Mouse (Mus musculus): Measurements from ENCODE around the gene Inafm1. TPM values are rescaled to one million over a fixed set of nuclear protein-coding genes. Genes with fewer than 3 reads are reported as not detected.

Gene Inafm1
- polyA plus RNA-seq, 1 experiment from 2014 or later, result 24.3 TPM

DNA sequence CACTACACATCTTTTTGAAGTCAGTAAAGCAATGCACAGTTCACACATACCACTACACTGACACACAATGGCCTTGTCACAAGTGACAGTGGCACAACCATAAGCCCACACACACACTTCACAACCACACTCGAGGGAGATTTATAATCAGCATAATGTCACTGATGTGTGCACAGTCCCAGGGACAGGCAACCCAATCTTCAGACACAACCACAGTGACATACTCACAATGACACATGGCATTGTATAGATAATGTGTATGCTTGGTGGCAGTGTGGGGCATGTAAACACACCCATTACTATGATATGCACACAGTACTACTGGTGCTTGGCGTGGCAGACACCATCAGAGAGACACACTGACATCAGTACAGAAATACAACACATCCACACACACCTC lies 22.7 kb upstream of the Inafm1 start:
- Histone ChIP-seq H3K27me3 (no peaks in the 10 kb centered on the region), H3K9me3 (no peaks in the 10 kb centered on the region), H3K4me1 (peaks cover 30% of the 10 kb centered on the region), H3K4me2 (peak overlapping the region; percentile 85), H3K4me3 (no peak overlapping the region), H3K9ac (no peak overlapping the region), H3K27ac (peak overlapping the region; percentile 58), H3K36me3 (no peaks in the 10 kb centered on the region)
- ATAC-seq (ENCODE audit: insufficient number of reproducible peaks, insufficient read depth, low FRiP score, low TSS enrichment, low read depth), result no peak
- 36% methylated on average over 2 of the region's 2 CpGs for WGBS

DNA sequence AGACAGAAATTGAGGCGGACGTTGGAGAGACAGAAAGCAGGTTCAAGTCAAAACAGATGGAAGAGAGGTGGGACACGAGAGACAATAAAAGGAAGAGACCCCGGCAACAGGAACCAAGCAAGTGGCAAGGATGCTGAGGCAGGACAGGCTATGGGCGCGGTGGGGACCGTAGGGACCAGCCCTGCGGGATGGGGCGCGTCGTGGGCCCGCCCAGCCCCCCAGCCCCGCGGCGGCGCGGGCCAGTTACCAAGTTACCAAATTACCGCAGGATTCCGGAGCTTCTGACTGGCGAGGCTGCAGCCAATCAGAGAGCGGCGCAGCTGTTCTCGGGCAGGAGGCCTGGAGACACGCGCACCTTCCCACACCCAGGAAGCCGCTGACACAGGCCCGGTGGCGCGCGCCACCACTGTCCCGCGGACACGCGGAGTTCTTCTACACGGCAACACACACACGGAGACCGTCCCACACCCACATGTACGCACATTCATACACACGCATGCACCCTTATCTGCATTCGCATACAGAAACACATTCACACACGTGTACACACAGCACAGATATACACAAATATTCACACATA lies 22.0 kb upstream of the Inafm1 start:
- Histone ChIP-seq H3K4me3 (peak overlapping the region; percentile 55), H3K36me3 (no peaks in the 10 kb centered on the region), H3K27ac (peak overlapping the region; percentile 93), H3K4me2 (peak overlapping the region; percentile 85), H3K9ac (peak overlapping the region; percentile 70), H3K4me1 (peaks cover 30% of the 10 kb centered on the region), H3K27me3 (no peaks in the 10 kb centered on the region), H3K9me3 (no peaks in the 10 kb centered on the region)
- WGBS, result 1% methylated on average over 41 of the region's 41 CpGs
- ATAC-seq (ENCODE audit: insufficient number of reproducible peaks, insufficient read depth, low FRiP score, low TSS enrichment, low read depth), result peak; percentile 65

DNA sequence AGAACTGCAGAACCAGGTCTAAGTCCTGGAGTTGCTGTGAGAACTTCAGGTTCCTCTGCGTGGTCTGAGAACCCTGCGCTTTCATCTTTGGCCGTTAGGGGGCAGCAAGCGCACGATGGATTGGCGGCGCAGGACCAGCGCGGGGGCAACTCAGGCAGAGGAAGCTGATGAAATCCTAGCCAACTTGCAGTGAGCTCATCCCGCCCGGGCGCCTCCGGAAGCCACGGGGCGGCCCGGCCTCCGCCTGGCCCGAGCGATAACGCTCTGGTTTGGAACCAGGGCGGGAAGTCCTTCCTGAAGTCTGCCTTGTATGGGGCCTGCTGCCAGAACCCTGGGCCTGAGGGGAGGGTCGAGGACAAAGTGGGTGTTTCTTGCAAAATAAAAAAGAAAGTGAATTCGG lies 21.4 kb upstream of the Inafm1 start:
- WGBS, result under 1% methylated on average over 23 of the region's 23 CpGs
- H3K4me3 ChIP-seq, result peak overlapping the region; percentile 55
- H3K36me3 ChIP-seq, result no peaks in the 10 kb centered on the region
- H3K4me1 ChIP-seq, result peaks cover 26% of the 10 kb centered on the region
- no peaks in the 10 kb centered on the region for H3K9me3 ChIP-seq
- H3K9ac ChIP-seq, result peak overlapping the region; percentile 70
- ATAC-seq (ENCODE audit: insufficient number of reproducible peaks, insufficient read depth, low FRiP score, low TSS enrichment, low read depth), result no peak
- no peaks in the 10 kb centered on the region for H3K27me3 ChIP-seq
- H3K4me2 ChIP-seq, result peak overlapping the region; percentile 85
- H3K27ac ChIP-seq, result peak overlapping the region; percentile 93

DNA sequence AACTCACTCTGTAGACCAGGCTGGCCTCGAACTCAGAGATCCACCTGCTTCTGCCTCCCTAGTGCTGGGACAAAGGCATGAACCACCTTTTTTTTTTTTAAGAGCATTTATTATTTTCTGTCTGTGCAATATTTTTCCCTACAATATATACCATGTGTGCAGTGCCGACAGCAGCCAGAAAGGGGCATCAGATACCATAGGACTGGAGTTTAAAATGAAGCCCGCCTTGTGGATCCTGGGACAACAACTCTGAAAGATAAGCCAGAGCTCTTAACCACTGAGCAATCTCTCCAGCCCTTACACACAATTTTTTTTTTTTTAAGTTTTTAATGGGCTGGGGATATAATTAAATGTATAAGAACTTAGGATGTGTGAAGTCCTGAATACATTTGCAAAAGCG lies 20.9 kb upstream of the Inafm1 start:
- H3K36me3 ChIP-seq, result no peaks in the 10 kb centered on the region
- no peaks in the 10 kb centered on the region for H3K27me3 ChIP-seq
- H3K4me2 ChIP-seq, result peak overlapping the region; percentile 85
- no peak for ATAC-seq (ENCODE audit: insufficient number of reproducible peaks, insufficient read depth, low FRiP score, low TSS enrichment, low read depth)
- WGBS, result 28% methylated on average over 4 of the region's 4 CpGs
- peak overlapping the region; percentile 55; the same call in 1 of the 2 replicates for H3K4me3 ChIP-seq
- 0 out of 2 replicates have a peak overlapping the region, but pooled peaks have one; percentile 93 for H3K27ac ChIP-seq
- no peak overlapping the region for H3K9ac ChIP-seq
- H3K4me1 ChIP-seq, result peaks cover 24% of the 10 kb centered on the region
- H3K9me3 ChIP-seq, result no peaks in the 10 kb centered on the region

- peaks cover 15% of the 10 kb centered on the region for H3K36me3 ChIP-seq
- H3K9ac ChIP-seq, result no peak overlapping the region
- H3K4me3 ChIP-seq, result no peak overlapping the region
- H3K4me2 ChIP-seq, result no peak overlapping the region
- H3K4me1 ChIP-seq, result peaks cover 15% of the 10 kb centered on the region
- H3K9me3 ChIP-seq, result no peaks in the 10 kb centered on the region
- no peak overlapping the region for H3K27ac ChIP-seq
- ATAC-seq (ENCODE audit: insufficient number of reproducible peaks, insufficient read depth, low FRiP score, low TSS enrichment, low read depth), result no peak
- WGBS, result 75% methylated on average over 1 of the region's 1 CpGs
- H3K27me3 ChIP-seq, result no peaks in the 10 kb centered on the region
Observed at GRCm38 (mm10) chr7:16287791-16288190, 14.4 kb upstream of the Inafm1 start.

DNA sequence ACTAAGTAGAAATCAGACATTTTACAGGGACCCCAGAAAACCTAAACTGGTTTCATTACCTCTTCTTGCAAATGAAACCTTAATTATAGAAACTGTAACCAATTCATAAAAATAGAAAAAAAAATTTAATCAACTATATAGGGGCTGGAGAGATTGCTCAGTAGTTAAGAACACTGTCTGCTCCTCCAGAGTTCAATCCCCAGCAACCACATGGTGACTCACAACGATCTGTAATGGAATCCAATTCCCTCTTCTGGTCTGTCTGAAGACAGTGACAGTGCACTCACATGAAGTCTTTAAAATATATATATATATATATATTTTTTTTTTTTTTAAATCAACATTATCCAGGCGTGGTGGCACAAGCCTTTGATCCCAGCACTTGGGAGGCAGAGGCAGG lies 13.6 kb upstream of the Inafm1 start:
- Histone ChIP-seq H3K4me1 (peaks cover 15% of the 10 kb centered on the region), H3K36me3 (peaks cover 23% of the 10 kb centered on the region), H3K4me2 (peak overlapping the region; percentile 64), H3K9me3 (no peaks in the 10 kb centered on the region), H3K4me3 (peak overlapping the region; percentile 64), H3K27ac (peak overlapping the region; percentile 98), H3K27me3 (no peaks in the 10 kb centered on the region), H3K9ac (peak overlapping the region; percentile 80)
- ATAC-seq (ENCODE audit: insufficient number of reproducible peaks, insufficient read depth, low FRiP score, low TSS enrichment, low read depth), result no peak
- 82% methylated on average over 2 of the region's 2 CpGs for WGBS

GRCm38 (mm10) chr7:16286026-16286961 lies 12.9 kb upstream of the Inafm1 start, which contains the start of gene Ccdc9:
Ccdc9 (minus strand) TSS chr7:16286795.
- Histone ChIP-seq H3K27me3 (no peaks in the 10 kb centered on the region), H3K27ac (peak within 1 kb of the TSS; percentile 98), H3K4me3 (peak within 1 kb of the TSS; percentile 64), H3K9ac (peak within 1 kb of the TSS; percentile 80), H3K4me2 (peak within 1 kb of the TSS; percentile 64), H3K4me1 (peaks cover 15% of the 10 kb centered on the region), H3K36me3 (peaks cover 30% of the 10 kb centered on the region), H3K9me3 (no peaks in the 10 kb centered on the region)
- WGBS, result 1% methylated on average over 70 of the region's 70 CpGs
- peak; percentile 89 for ATAC-seq (ENCODE audit: insufficient number of reproducible peaks, insufficient read depth, low FRiP score, low TSS enrichment, low read depth)

GRCm38 (mm10) chr7:16285450-16286025 lies 12.1 kb upstream of the Inafm1 start:
- ATAC-seq (ENCODE audit: insufficient number of reproducible peaks, insufficient read depth, low FRiP score, low TSS enrichment, low read depth), result peak; percentile 52
- H3K36me3 ChIP-seq, result peaks cover 38% of the 10 kb centered on the region
- WGBS, result 4% methylated on average over 14 of the region's 14 CpGs
- no peaks in the 10 kb centered on the region for H3K27me3 ChIP-seq
- peak overlapping the region; percentile 37; the same call in 1 of the 2 replicates for H3K9ac ChIP-seq
- peak overlapping the region; percentile 64 for H3K4me2 ChIP-seq
- H3K9me3 ChIP-seq, result no peaks in the 10 kb centered on the region
- H3K4me3 ChIP-seq, result peak overlapping the region; percentile 64
- peaks cover 15% of the 10 kb centered on the region for H3K4me1 ChIP-seq
- peak overlapping the region; percentile 98 for H3K27ac ChIP-seq

DNA sequence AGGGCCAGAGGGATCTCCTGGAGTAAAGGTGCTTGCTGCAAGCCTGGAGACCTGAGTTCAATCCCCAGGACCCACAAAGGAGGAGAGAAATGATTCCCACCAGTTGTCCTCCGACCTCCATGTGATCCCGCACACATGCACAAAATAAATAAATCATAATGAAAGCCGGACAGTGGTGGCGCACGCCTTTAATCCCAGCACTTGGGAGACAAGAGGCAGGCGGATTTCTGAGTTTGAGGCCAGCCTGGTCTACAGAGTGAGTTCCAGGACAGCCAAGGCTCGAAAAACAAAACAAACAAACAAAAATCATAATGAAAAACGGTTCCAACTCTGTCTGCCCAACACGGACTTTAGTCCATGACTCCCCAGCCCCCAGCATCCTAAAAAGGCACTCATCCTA lies 11.5 kb upstream of the Inafm1 start:
- Histone ChIP-seq H3K9ac (peak overlapping the region; percentile 37; the same call in 1 of the 2 replicates), H3K4me3 (peak overlapping the region; percentile 64), H3K4me2 (peak overlapping the region; percentile 64), H3K36me3 (peaks cover 44% of the 10 kb centered on the region), H3K4me1 (peaks cover 15% of the 10 kb centered on the region), H3K9me3 (no peaks in the 10 kb centered on the region), H3K27me3 (no peaks in the 10 kb centered on the region), H3K27ac (peak overlapping the region; percentile 98)
- WGBS, result 70% methylated on average over 9 of the region's 9 CpGs
- no peak for ATAC-seq (ENCODE audit: insufficient number of reproducible peaks, insufficient read depth, low FRiP score, low TSS enrichment, low read depth)

- H3K4me2 ChIP-seq, result no peak overlapping the region
- no peaks in the 10 kb centered on the region for H3K27me3 ChIP-seq
- no peak overlapping the region for H3K9ac ChIP-seq
- no peaks in the 10 kb centered on the region for H3K9me3 ChIP-seq
- H3K27ac ChIP-seq, result no peak overlapping the region
- peaks cover 51% of the 10 kb centered on the region for H3K36me3 ChIP-seq
- H3K4me3 ChIP-seq, result no peak overlapping the region
- WGBS, result 89% methylated on average over 8 of the region's 8 CpGs
- no peak for ATAC-seq (ENCODE audit: insufficient number of reproducible peaks, insufficient read depth, low FRiP score, low TSS enrichment, low read depth)
- H3K4me1 ChIP-seq, result peaks cover 15% of the 10 kb centered on the region
Observed at GRCm38 (mm10) chr7:16284001-16284400, 10.6 kb upstream of the Inafm1 start.

GRCm38 (mm10) chr7:16282334-16282733 lies 8.9 kb upstream of the Inafm1 start:
- no peak overlapping the region for H3K27ac ChIP-seq
- H3K36me3 ChIP-seq, result peaks cover 67% of the 10 kb centered on the region
- no peaks in the 10 kb centered on the region for H3K9me3 ChIP-seq
- no peaks in the 10 kb centered on the region for H3K27me3 ChIP-seq
- no peak for ATAC-seq (ENCODE audit: insufficient number of reproducible peaks, insufficient read depth, low FRiP score, low TSS enrichment, low read depth)
- peaks cover 15% of the 10 kb centered on the region for H3K4me1 ChIP-seq
- no peak overlapping the region for H3K4me2 ChIP-seq
- H3K4me3 ChIP-seq, result no peak overlapping the region
- H3K9ac ChIP-seq, result no peak overlapping the region
- 94% methylated on average over 8 of the region's 13 CpGs for WGBS
